Mouse (Mus musculus) neutrophil, adult 83 days (primary cell): ENCODE results near the gene Git2. TPM values are rescaled to one million over a fixed set of nuclear protein-coding genes. Genes with fewer than 3 reads are reported as not detected.

Source experiments
- total RNA-seq, 2 experiments: library from RNA; stranded (reverse); gene quantifications; one replicate each; pipeline ENCODE4 v1.2.4; 2023

Git2 gene
- 100 to 1,000 TPM; 139 to 141 TPM for total RNA-seq

GRCm38 (mm10) chr5:114775056-114775979 is at the start of gene Git2:
Gene Git2 (minus strand): TSS chr5:114775517.

GRCm38 (mm10) chr5:114822796-114823688 is 47.7 kb upstream of the Git2 start, which contains the start of gene 1500011B03Rik:
Gene 1500011B03Rik (minus strand): TSS chr5:114823468.

GRCm38 (mm10) chr5:114774403-114775051 is 790 bp downstream of the Git2 start, which contains the start of gene Ankrd13a:
Gene Ankrd13a (plus strand): TSS chr5:114774677.

GRCm38 (mm10) chr5:114707265-114708068 is 67.8 kb downstream of the Git2 start, which contains the start of gene Tchp:
Gene Tchp (plus strand): TSS chr5:114707760.

GRCm38 (mm10) chr5:114690633-114691567 is 84.4 kb downstream of the Git2 start, which contains the start of gene Gltp:
Gene Gltp (minus strand): TSS chr5:114690984.

Other genes starting within 250 kb of the Git2 start
- under 1 TPM; 0.26 to 0.88 TPM for gene Fam222a, start 207.5 kb downstream of the Git2 start, total RNA-seq
- 1 to 10 TPM; 2.3 to 4.9 TPM for gene Trpv4, start 117.1 kb downstream of the Git2 start, total RNA-seq
- 100 to 1,000 TPM in 1 of 2 experiments, 10 to 100 TPM in 1; 94.8 to 104 TPM for gene Gltp, start 84.5 kb downstream of the Git2 start, total RNA-seq
- gene Tchp, start 67.8 kb downstream of the Git2 start, total RNA-seq = 1 to 10 TPM; 4.9 to 5.7 TPM
- 100 to 1,000 TPM; 235 to 237 TPM for gene Ankrd13a, start 840 bp downstream of the Git2 start, total RNA-seq
- 10 to 100 TPM; 17.8 to 19.4 TPM for gene 1500011B03Rik, start 48.0 kb upstream of the Git2 start, total RNA-seq
- under 1 TPM; 0.31 to 0.75 TPM for gene 4930519G04Rik, start 78.1 kb upstream of the Git2 start, total RNA-seq
- not detected for gene Gm9936, start 83.2 kb upstream of the Git2 start, total RNA-seq
- 10 to 100 TPM; 14.4 to 28.6 TPM for gene Oasl2, start 121.4 kb upstream of the Git2 start, total RNA-seq
- 10 to 100 TPM in 1 of 2 experiments, 1 to 10 TPM in 1; 8.8 to 10.9 TPM for gene Oasl1, start 147.7 kb upstream of the Git2 start, total RNA-seq
- gene 2210016L21Rik, start 166.6 kb upstream of the Git2 start, total RNA-seq = 1 to 10 TPM; 8.9 to 10.0 TPM
- gene Hnf1a, start 195.6 kb upstream of the Git2 start, total RNA-seq = not detected
- 10 to 100 TPM; 46.1 to 51.7 TPM for gene Sppl3, start 235.6 kb upstream of the Git2 start, total RNA-seq